Mouse (Mus musculus): Measurements from ENCODE around the gene Iqck. TPM values are rescaled to one million over a fixed set of nuclear protein-coding genes. Genes with fewer than 3 reads are reported as not detected.

Iqck gene
- total and polyA plus RNA-seq, 3 experiments = 0.29 to 0.70 (median 0.32) TPM

DNA sequence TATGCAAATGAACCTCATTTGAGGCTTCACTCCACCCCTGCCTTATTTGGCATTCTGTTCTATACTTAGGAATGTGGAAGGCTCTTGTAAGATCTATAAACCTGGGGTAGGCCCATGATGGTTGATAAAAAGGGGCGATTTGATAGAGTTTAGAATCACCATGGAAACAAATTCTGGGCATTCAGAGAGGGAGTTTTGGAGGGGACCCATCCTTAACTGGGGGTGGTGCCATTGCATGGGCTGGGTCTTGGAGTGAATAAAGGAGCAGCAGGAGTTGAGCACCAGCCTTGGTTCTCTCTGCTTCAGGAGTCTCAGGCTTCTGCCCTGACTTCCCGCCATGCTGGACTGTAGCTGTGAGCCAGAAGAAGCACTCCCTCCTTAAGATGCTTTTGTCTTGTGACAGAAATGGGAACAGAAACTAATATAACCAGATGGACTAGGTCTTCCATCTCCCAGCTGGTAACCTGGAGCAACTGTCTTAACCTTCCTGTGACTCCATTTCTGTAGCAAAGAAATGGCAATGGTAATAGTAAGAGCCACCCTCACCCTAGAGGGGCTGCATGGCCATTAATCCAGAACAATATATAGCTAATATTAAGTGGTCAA is 93.2 kb downstream of the Iqck start:
- TF ChIP-seq EP300 (IDR thresholded peaks at IDR 0.05; ENCODE audit: insufficient read depth, low read depth, low read length) = no peak
- no peak for TF ChIP-seq CTCF (IDR thresholded peaks at IDR 0.05)
- TF ChIP-seq POLR2A (IDR thresholded peaks at IDR 0.05; ENCODE audit: insufficient read depth, low read depth, low read length) = no peak
- no peaks in the 10 kb centered on the region for H3K27me3 ChIP-seq (ENCODE audit: control insufficient read depth, insufficient read depth, low read length)
- H3K27ac ChIP-seq = no peak overlapping the region
- H3K36me3 ChIP-seq (ENCODE audit: control insufficient read depth, insufficient read depth, low read length) = no peaks in the 10 kb centered on the region
- intact Hi-C loops (cut with DNase I) = no loop called here
- no peak for DNase-seq
- 81% methylated on average over 2 of the region's 2 CpGs for WGBS
- no peaks in the 10 kb centered on the region for H3K79me2 ChIP-seq (replicated peaks; ENCODE audit: control insufficient read depth, insufficient read depth, low read length)
- no peak overlapping the region for H3K4me3 ChIP-seq
- H3K9ac ChIP-seq (ENCODE audit: low read depth, low read length) = no peak overlapping the region
- peaks cover 2% of the 10 kb centered on the region; the same call in 1 of the 2 replicates for H3K4me1 ChIP-seq (ENCODE audit: control insufficient read depth, insufficient read depth, low read length)

- Histone ChIP-seq H3K27ac (no peak overlapping the region), H3K36me3 (ENCODE audit: control insufficient read depth, insufficient read depth, low read length) (no peaks in the 10 kb centered on the region), H3K4me1 (ENCODE audit: control insufficient read depth, insufficient read depth, low read length) (peaks cover 2% of the 10 kb centered on the region; the same call in 1 of the 2 replicates), H3K79me2 (replicated peaks; ENCODE audit: control insufficient read depth, insufficient read depth, low read length) (no peaks in the 10 kb centered on the region), H3K4me3 (no peak overlapping the region), H3K27me3 (ENCODE audit: control insufficient read depth, insufficient read depth, low read length) (no peaks in the 10 kb centered on the region), H3K9ac (ENCODE audit: low read depth, low read length) (no peak overlapping the region)
- intact Hi-C loops (cut with DNase I) = no loop called here
- 37% methylated on average over 7 of the region's 7 CpGs for WGBS
- no peak for DNase-seq
- no peak for TF ChIP-seq POLR2A (IDR thresholded peaks at IDR 0.05; ENCODE audit: insufficient read depth, low read depth, low read length)
- no peak for TF ChIP-seq EP300 (IDR thresholded peaks at IDR 0.05; ENCODE audit: insufficient read depth, low read depth, low read length)
- TF ChIP-seq CTCF (IDR thresholded peaks at IDR 0.05) = no peak
Measured at GRCm38 (mm10) chr7:118949749-118950148, 94.2 kb downstream of the Iqck start.

GRCm38 (mm10) chr7:118953626-118954282 is 98.2 kb downstream of the Iqck start:
- Histone ChIP-seq H3K9ac (ENCODE audit: low read depth, low read length) (no peak overlapping the region), H3K4me3 (no peak overlapping the region), H3K36me3 (ENCODE audit: control insufficient read depth, insufficient read depth, low read length) (no peaks in the 10 kb centered on the region), H3K27ac (no peak overlapping the region), H3K4me1 (ENCODE audit: control insufficient read depth, insufficient read depth, low read length) (no peaks in the 10 kb centered on the region), H3K27me3 (ENCODE audit: control insufficient read depth, insufficient read depth, low read length) (no peaks in the 10 kb centered on the region), H3K79me2 (replicated peaks; ENCODE audit: control insufficient read depth, insufficient read depth, low read length) (no peaks in the 10 kb centered on the region)
- WGBS = 60% methylated on average over 11 of the region's 11 CpGs
- DNase-seq = no peak
- intact Hi-C loops (cut with DNase I) = no loop called here
- TF ChIP-seq EP300 (IDR thresholded peaks at IDR 0.05; ENCODE audit: insufficient read depth, low read depth, low read length) (no peak), CTCF (IDR thresholded peaks at IDR 0.05) (no peak), POLR2A (IDR thresholded peaks at IDR 0.05; ENCODE audit: insufficient read depth, low read depth, low read length) (no peak)

GRCm38 (mm10) chr7:118954968-118955367 is 99.4 kb downstream of the Iqck start:
- Histone ChIP-seq H3K9ac (ENCODE audit: low read depth, low read length) (no peak overlapping the region), H3K4me1 (ENCODE audit: control insufficient read depth, insufficient read depth, low read length) (no peaks in the 10 kb centered on the region), H3K4me3 (no peak overlapping the region), H3K27me3 (ENCODE audit: control insufficient read depth, insufficient read depth, low read length) (no peaks in the 10 kb centered on the region), H3K79me2 (replicated peaks; ENCODE audit: control insufficient read depth, insufficient read depth, low read length) (no peaks in the 10 kb centered on the region), H3K36me3 (ENCODE audit: control insufficient read depth, insufficient read depth, low read length) (no peaks in the 10 kb centered on the region), H3K27ac (no peak overlapping the region)
- intact Hi-C loops (cut with DNase I) = no loop called here
- 83% methylated on average over 1 of the region's 1 CpGs for WGBS
- no peak for DNase-seq
- TF ChIP-seq POLR2A (IDR thresholded peaks at IDR 0.05; ENCODE audit: insufficient read depth, low read depth, low read length) (no peak), EP300 (IDR thresholded peaks at IDR 0.05; ENCODE audit: insufficient read depth, low read depth, low read length) (no peak), CTCF (IDR thresholded peaks at IDR 0.05) (no peak)

DNA sequence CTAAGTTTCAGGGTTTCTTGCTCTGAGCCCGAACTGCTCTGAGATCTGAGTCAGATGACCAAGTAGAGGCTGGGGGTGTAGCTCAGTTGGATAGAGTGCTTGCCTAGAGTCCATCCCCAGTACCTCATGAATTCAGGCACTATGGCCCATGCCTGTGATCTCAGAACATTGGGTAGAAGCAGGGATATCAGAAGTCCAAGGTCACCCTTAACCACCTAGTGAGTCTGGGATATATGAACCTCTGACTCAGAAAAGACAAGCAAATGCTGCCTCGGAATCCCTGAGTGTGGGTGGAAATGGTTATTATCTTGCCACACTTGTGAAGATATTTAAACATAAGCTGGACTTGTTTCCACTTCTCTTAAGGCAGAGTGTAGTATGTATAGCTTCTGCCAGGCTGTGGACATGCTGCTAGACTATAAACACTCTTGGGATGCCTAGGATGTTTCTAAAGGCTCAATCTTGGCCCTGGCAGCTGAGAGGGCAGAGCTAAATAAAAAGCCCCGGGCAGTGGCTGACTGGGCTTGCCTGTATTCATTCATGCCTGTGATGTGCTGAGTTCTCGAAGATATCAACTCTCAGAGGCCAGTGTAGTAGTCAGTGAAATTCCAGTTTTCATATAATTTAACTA is 101.2 kb downstream of the Iqck start:
- Histone ChIP-seq H3K36me3 (ENCODE audit: control insufficient read depth, insufficient read depth, low read length) (no peaks in the 10 kb centered on the region), H3K79me2 (replicated peaks; ENCODE audit: control insufficient read depth, insufficient read depth, low read length) (no peaks in the 10 kb centered on the region), H3K9ac (ENCODE audit: low read depth, low read length) (no peak overlapping the region), H3K4me3 (no peak overlapping the region), H3K27me3 (ENCODE audit: control insufficient read depth, insufficient read depth, low read length) (no peaks in the 10 kb centered on the region), H3K4me1 (ENCODE audit: control insufficient read depth, insufficient read depth, low read length) (no peaks in the 10 kb centered on the region), H3K27ac (no peak overlapping the region)
- no peak for TF ChIP-seq CTCF (IDR thresholded peaks at IDR 0.05)
- TF ChIP-seq POLR2A (IDR thresholded peaks at IDR 0.05; ENCODE audit: insufficient read depth, low read depth, low read length) = no peak
- DNase-seq = no peak
- WGBS = 59% methylated on average over 4 of the region's 4 CpGs
- intact Hi-C loops (cut with DNase I) = no loop called here

DNA sequence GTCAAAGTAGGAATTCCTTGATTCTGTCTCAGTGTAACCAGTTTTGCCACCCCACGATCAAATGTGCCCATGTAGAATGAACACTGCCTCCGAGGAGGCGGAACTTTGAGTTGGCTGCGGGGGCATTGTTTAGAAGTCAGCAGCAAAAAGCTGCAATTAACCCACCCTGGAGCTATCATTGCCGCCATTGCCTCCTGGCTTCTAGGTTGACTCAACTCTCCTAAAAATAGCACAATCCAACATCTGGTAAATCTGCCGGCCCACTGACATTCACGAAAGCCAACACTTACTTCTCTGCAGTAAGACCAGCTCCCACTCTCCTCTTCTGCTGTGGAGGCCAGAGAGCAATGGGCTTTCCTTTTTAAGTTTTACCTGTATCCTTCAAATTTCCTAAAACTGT is 103.7 kb downstream of the Iqck start:
- Histone ChIP-seq H3K9ac (ENCODE audit: low read depth, low read length) (no peak overlapping the region), H3K4me1 (ENCODE audit: control insufficient read depth, insufficient read depth, low read length) (no peaks in the 10 kb centered on the region), H3K36me3 (ENCODE audit: control insufficient read depth, insufficient read depth, low read length) (no peaks in the 10 kb centered on the region), H3K4me3 (no peak overlapping the region), H3K79me2 (replicated peaks; ENCODE audit: control insufficient read depth, insufficient read depth, low read length) (no peaks in the 10 kb centered on the region), H3K27ac (no peak overlapping the region), H3K27me3 (ENCODE audit: control insufficient read depth, insufficient read depth, low read length) (no peaks in the 10 kb centered on the region)
- DNase-seq = no peak
- TF ChIP-seq EP300 (IDR thresholded peaks at IDR 0.05; ENCODE audit: insufficient read depth, low read depth, low read length) = no peak
- no peak for TF ChIP-seq POLR2A (IDR thresholded peaks at IDR 0.05; ENCODE audit: insufficient read depth, low read depth, low read length)
- no peak for TF ChIP-seq CTCF (IDR thresholded peaks at IDR 0.05)
- intact Hi-C loops (cut with DNase I) = no loop called here
- 50% methylated on average over 7 of the region's 7 CpGs for WGBS

Data from heart, adult 2 months (tissue).